Mouse (Mus musculus) gastrocnemius, postnatal 10 days (tissue): Measurements from ENCODE around the gene Usp8. TPM values are rescaled to one million over a fixed set of nuclear protein-coding genes. Genes with fewer than 3 reads are reported as not detected.
A peak's percentile ranks its signal among the peaks of the same experiment; 100 is the strongest.

Experiments used
- DNase-seq: peaks from one replicate; pipeline ENCODE4 v3.0.0; 2021; ENCODE audit warnings: mixed read lengths
- long read RNA-seq, 2 experiments: library from polyadenylated mRNA; stranded (forward); transcript quantifications; one replicate each; pipeline ENCODE4 v2.0.0; 2021
- total RNA-seq, 2 experiments: library from RNA; stranded (reverse); gene quantifications; 2 replicates each; pipeline ENCODE4 v1.2.3; 2021

Usp8 gene
- total RNA-seq, result 10 to 100 TPM; 19.8 to 24.8 TPM
- long read RNA-seq, experiment 1, full-length matches to known transcripts, result 42 of 51 reads
- long read RNA-seq, experiment 1, partial matches to known transcripts, result 3 of 51 reads
- long read RNA-seq, experiment 1, other reads (novel, unspliced or antisense), result 6 of 51 reads
- long read RNA-seq, experiment 2, full-length matches to known transcripts, result 23 of 31 reads
- long read RNA-seq, experiment 2, partial matches to known transcripts, result 3 of 31 reads
- long read RNA-seq, experiment 2, other reads (novel, unspliced or antisense), result 5 of 31 reads

DNA sequence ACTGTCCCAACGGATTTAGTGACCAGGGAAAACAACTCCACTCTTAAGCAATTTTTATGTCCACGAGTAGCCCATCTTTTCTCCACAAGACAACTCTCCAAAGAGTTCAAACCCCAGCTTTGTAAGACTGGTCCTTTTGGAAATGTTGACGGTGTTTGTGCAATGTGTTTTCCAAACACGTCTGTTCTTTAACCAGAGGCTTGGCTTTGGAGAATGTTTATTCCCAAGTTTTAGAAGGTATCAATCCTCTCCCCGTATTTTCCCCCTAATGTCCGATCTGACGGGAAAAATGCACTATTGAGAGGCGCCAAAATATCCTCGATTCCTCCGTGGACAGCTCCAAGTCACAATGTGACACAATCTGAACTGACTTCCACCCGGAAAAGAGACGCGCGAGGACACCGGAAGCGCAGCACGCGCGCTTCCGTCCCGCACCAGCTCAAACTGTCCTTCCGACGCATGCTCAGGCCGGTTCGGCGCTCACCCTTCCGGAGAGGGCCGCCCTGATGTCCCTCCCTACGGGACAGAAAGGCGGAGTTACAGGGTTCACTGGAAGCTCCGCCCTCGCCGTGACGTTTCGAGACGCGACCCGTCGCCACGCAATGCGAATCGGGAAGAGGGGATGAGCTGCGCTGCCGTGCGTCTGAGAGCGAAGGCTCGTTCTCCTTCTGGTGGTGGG lies at the start of gene Usp8:
TSS of gene Usp8 (plus strand) at position 570 of the 679 bp plus-strand sequence.
- peak; percentile 97 for DNase-seq

DNA sequence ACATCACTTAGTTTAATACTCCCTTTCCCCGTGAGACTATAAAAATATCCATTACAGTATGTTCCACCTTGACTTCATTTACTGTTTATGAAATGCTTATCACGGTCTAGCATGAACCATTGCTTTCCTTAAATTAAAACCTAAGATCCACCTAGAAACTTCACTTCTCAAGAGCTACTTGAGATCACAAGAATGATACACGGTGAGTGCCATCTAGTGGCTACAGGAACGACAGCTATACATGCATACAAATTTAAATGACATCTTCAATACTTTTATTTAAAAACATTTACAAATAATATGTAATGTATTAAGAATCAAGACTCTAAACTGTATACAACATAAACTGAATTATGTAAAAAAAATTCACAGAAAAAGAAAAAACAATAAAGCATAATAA lies 43.6 kb upstream of the Usp8 start:
- no peak for DNase-seq

DNA sequence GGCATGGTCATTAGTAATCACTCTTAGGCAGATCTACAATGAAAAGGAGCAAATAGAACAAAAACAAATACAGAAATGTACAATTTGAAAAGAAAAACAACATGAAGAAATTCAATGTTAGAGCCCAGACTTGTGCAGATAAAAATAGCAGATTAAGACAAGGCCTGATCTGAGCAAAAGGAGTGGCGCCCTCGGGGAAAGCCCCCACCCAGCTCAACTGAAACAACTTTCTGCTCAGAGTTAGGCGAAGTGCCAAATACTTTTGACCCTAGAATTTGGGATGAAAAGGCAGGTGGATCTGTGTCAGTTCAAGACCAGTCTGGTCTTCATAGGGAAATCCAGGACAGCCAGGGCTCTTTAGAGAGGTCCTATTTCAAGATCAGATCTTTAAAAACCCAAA lies 41.1 kb upstream of the Usp8 start:
- no peak for DNase-seq

DNA sequence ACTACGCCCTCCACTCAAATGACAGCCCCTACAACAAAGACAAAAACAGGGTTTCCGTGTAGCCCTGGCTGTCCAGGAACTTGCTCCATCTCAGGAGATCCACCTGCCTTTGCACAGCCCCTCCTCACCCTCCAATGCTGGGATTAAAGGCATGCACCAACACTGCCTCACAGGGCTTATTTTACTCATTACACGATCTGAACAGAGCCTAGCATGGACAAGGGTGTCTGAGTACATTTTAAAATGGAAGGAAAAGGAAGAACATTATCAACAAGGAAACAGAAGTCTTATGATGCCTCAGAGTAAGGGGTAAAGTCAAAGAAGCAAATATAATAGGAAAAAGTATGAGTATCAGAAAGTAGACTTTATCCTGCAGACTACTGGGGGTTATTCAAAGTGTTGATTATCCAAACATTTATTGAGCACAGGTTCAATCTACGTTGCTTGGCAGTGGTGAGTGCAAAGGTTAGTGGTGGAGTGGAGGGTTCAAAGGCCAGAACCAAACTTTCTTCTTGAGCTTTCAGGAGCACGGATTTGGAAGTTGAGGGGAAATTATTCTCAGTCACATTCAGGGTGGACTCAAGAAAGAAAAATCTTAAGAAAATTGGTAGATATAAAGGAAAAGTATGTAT lies 38.4 kb upstream of the Usp8 start:
- DNase-seq, result no peak

DNA sequence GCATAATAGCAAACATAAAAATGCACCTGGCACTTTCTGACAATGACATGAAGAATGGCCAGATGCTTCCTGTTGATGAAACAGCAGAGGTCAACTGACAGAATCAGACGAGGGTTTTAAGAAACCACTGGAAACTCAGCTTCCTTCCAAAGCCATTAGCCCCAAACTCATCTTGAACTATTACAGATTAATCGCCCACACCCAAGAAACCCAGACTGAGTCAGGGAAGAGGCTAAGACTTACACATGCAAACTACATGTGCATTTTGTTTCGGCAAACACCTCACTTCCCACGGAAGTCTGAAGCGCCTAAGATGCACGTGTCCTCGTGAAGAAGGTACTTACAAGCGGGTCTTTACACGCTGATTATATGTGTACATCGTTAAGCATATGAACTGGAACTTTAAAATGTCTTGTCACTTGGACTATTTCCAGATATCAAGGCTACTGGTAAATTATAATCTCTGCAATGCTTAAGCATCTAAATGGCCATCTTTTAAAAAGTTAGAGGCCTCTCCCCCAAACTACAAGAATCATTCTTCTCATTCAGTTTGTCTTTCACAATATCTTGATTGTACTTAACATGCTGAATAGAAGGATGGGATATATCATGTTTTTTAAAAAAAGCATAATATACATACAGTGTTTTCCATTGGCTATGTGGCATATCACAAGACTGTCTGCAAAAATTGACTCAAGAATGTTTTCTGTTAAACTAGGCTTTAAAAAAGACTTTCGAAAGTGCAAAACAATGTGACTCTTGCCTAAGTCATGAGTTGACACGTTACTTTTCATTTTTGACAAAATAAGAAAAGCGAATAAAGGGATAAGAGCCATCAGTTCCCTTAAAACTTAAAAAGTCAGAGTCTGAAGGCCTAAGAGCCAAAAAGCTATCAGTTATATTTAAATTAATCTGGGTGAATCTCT lies 33.5 kb upstream of the Usp8 start:
- no peak for DNase-seq

DNA sequence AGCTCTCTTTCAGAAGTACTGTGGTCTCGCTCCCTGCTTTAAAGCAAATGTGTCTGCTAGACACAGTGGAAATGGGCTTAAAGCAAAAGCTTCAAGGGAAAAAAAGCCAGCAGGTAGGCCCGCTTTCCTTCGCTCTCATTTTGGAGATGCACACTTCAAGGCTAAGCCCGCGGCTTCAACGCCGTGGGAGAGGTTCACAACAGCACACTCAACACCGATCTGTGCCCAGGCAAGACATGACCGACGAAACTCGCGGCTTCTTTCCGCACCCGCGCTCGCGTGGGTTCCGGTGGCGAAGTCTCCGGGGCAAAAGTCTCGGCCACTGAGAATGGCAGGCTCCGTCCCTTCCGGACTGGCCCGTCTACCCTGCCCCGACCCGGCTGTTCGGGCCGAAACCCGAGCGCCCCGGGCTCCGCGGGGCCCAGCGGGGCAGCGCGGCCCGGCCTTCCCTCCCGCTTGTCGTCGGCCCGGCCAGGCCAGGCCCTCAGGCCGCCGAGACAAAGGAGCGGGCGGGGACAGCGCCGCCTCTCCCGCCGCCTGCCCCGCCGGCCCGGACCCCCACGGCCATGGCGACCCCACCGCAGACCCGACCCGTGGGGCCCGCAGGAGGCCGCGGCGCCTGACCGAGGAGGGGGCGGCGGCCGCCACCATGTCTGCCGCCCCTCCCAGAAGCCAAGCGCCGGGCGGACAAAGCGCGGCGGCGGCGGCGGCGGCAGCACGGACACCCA lies 32.5 kb upstream of the Usp8 start:
- peak; percentile 57 for DNase-seq

DNA sequence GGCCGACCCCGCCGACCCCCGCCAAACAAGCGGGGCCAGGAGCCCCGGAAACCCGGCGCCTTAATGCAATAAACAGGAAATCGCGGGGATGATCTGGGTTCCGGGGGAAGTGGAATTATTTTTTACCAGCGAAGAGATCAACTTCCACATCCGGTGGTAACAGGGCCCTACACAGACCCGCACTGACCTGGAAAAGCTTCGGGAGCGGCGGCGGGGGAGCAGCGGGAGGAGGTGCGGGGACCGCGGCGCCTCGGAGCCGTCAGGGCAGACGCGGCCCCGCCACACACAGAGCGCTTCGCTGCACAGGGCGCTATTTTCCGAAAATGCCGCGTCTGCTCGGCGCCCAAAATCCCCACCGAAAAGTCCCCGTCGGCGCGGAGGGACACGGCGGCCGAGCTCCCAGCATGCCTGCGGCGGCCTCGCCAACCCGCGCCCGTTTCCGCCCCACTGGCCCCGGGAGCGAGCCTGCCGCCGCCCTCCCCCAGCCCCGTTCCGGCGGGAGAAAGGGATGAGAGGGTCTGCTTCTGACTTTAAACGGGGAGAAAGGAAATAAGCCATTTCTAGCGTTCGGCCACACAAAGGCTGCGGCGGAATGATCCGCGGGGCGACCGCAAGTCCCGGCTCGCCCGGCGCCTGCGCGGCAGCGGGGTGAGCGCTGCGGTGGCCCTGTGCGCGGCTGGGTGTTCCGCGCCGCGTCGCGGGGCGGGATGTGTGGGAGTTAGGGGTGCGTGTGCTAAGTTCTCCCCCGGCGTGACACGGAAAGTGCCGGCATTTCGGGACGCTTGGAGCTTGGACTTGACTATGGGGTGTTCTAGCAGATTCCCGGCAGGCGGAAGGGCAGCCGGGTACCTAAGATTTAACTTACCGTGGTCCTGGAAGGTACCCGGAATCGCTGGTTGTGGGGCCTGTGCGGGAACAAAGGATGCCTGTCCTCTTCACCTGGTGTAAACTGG lies 31.7 kb upstream of the Usp8 start:
- peak; percentile 89 for DNase-seq

DNA sequence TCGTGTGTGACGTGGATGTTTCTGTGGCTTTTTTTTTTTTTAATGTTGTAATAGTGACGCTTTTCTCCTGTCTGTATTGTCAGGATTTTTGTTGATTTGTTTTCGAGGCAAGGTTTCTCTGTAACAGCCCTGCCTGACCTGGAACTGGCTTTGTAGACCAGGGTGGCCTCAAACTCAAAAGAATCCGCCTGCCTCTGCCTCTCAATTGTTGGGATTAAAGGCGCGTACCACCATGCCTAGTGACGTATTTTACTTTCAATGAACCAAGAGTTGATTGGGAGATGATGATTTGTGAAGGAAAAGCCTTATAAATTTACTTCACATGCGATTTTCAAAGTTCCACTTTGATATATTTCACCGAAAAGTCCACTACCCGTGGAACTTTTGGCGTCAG lies 31.0 kb upstream of the Usp8 start, which contains the start of gene Gabpb1:
TSS of gene Gabpb1 (minus strand) at position 216 of the 394 bp plus-strand sequence.
- DNase-seq, result no peak

DNA sequence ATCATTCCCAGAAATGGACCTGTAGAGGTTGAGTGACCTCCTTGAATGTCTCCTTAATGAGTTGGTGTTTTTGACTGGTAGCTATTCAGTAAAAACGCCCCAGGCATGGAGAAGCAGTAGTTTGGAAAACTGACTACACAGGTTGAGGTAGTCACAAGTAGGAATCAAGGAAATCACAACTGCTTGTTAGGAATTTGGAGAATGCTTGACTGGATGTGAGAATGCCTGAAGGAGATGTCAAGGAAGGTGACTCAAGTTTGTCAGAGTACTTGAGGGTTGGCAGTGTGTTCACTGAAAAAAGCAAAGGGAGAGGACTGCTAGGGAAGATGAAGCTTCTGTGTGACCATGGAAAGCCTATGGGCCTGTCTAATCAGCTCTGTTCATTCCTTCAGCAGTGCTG lies 29.8 kb upstream of the Usp8 start:
- DNase-seq, result no peak

DNA sequence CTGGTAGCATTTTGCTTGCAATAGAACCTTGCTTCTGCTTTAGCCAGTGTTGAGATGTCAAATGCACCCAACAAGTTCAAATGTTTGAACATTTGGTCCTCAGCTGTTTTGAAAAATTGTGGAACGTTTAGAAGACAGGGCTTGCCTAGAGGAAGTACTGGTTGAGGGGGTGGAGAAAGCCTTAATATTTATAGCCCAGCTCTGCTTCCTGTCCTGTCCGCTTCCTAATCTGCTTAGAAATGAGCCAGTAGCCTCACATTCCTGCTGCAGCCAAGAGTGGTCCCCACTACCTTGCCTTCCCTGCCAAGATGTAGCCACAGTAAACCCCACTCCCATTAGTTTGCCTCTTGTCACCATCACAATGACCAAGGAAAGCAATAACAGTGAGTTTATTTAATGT lies 24.8 kb upstream of the Usp8 start:
- no peak for DNase-seq

DNA sequence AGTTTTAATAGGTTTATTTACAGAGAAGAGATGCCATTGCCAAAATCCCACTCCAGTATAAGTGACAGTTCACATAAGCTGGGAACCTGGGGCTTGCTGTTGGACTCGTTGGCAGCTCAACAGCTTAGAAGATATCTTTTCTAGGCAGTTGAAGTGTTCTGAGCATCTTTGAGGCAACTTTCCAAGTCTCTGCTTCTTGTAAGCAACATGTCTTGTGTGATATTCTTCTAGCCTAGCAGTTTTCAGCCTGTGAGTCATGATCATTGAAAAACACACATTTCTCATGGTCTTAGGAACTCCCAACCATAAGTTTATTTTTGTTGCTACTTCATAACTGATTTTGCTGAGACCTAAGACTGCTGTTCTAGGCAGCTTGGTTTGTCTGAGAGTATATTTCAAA lies 24.2 kb upstream of the Usp8 start:
- no peak for DNase-seq

DNA sequence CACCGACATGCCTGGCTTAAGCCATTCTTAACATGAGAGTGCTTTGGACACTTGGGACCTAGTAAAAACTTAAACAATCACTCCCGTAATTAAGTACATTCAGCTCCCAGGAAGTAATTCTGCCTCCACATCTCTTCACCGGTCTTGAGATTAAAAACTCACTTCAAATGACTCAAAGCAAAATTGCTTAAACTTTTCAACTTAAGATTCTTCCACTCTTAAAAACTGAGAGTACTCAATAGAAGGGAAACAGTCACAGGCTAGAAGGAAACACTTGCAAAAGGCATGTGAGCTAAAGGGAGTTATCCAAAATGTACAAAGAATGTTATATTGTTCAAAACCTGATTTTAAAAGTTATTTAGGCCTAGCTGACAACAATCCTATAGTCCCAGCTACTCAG lies 15.8 kb upstream of the Usp8 start:
- no peak for DNase-seq

DNA sequence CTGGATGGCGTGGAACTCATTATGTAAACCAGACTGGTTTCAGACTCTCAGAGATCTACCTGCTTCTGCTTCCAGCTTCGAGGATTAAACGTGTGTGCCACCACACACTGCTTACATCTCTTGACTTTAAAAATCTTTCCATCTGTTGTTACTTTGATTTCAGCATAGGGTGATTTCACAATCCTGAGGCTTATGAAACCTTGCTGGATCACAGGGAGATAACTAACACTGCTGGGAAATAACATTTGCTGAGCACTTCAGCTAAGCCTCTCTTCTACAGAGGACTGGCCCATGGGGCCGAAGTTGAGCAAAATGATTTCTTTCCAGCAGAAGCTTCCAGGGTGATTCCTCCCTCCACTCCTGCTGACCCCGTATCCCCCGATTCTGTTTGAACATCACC lies 11.8 kb upstream of the Usp8 start:
- DNase-seq, result no peak

DNA sequence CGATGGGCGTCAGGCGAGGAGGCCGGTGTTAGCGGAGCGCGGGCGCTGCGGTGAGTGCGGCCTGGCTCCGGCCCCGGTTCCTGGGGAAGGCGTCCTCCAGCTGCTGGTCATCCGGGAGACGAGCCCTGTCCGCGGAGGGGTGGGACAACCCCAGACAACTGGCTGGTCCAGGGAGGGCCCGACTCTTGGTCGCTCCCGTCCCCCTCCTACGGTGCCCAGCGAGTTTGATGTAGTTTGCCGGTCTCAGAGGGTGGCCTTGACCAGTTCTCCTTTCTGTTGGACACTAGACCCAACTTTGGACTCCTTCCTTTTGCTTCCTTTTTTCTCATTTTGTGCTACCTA lies 281 bp downstream of the Usp8 start:
- no peak for DNase-seq

DNA sequence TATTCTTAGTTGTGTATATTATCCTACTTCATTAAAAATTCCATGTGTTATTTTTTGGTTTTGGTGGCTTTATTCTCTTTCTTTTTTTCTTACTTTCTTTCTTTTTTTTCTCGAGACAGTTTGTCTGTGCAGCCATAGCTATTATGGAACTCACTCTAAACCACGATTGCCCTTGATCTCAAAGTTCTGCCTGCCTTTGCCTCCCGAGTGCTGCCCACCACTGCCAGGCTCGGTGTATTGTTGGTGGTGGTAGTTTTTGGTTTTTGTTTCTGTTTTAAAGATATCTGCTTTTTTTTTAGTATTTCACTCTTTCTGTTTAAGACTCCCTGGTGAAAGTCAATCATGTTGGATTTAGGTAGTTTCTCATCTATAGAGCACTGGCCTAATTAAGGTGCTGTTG lies 1.2 kb downstream of the Usp8 start:
- no peak for DNase-seq

DNA sequence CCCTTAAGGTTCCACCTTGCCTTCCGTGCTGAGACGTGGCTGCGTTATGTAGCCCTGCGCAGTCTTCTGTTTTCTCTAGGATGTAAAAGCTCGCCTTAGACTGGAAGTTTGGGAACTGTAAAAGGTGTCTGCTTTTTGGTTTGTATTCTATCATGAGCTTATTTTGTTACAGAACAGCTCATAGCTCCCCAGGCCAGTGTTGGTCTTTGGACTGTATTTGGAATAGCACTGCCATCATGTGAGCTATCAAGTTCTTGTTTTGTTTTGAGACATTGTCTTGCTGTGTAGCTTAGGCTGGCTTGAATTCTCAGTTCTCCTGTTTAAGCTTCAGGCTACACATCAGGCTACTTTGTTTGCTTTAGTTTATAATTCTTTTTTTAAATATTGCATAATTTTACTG lies 5.4 kb downstream of the Usp8 start:
- no peak for DNase-seq

DNA sequence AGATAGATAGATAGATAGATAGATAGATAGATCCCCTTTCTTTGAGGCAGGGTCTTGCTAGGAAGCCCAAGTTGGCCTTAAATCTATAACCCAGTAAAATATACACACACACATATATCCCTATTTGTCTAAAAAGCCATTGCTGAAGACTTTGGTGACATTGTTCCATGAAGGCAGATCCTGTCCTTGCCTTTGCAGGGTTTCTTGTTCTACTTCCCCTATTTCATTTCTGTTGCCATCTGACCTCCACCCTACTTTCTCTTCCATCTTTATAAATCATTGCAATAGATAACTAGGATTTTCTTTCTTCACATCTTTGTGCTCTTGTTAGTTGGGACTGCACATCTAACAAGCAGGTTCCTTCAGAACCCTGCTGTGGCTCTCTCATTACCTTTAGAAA lies 5.8 kb downstream of the Usp8 start:
- no peak for DNase-seq

DNA sequence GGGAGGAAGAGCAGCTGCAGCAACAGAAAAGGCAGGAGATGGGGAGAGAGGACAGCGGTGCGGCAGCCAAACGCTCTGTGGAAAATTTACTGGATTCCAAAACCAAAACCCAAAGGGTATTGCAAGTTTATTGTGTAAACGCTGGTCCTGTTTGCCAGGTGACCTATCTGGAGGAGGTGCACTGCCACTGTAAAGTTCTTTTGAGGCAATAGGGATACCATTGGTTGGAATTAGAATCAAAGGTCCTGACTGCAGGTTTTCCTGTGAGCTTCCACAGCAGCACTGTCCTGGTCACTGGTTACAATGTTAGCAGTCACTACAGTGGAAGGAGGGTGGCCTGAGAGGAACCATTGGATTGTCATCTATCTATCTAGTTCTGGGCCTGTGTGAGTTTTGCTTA lies 22.1 kb downstream of the Usp8 start:
- no peak for DNase-seq

DNA sequence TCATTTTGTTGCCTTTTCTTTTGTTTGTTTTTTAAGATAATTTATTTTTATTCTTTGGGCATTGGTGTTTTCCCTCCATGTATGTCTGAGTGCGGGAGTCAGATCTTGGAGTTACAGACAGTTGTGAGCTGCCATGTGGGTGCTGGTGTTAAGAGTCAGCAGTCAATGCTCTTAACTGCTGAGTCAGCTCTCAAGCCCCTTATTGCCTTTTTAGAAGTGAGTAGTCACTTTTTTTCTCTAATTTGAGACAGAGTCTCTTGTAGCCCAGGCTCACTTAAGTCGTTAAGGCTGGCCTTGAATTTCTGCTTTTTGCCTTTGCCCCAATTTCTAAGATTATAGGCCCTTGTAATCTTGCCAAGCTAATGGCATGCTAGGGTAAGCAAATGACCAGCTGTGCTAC lies 23.4 kb downstream of the Usp8 start:
- no peak for DNase-seq

DNA sequence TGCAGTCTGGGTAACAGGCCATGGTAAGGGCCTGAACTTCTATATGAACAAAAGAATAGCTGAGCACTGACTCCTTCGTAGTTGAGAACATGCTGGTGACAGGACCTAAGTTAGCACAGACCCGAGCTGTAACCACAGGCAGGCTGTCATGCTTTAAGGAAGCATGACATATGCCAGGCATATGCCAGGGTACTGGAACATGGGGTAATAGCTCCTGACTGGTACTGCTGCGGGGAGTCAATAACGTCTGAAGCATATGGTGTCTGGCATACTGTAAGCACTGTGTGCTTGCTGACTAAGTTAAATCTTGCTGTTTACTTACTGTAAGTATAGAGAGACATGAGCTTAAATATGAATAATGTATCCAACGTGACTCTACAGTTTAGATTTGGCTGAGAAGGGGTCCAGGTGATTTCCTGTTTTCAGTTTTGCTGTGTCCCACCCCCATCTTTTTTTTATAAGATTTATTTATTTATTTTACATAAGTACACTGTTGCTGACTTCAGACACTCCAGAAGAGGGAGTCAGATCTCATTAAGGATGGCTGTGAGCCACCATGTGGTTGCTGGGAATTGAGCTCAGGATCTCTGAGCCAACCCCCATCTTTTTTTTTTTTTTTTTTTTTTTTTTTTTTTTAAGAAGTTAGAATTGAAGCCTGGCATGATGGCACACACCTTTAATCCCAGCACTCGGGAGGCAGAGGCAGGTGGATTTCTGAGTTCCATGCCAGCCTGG lies 28.4 kb downstream of the Usp8 start:
- DNase-seq, result no peak
